Mouse (Mus musculus) intestine, embryonic 15.5 days (tissue): ENCODE data around the gene Tagap1. TPM values are rescaled to one million over a fixed set of nuclear protein-coding genes. Genes with fewer than 3 reads are reported as not detected.
"Not testable (repeated sequence)": the region's sequence is repeated elsewhere in the genome, so short reads cannot be mapped to it uniquely, and the experiment has no call there.

Experiments used
- ATAC-seq: fragments of 200-750 bp; cut with Nextera tagmentation; 2 replicates; pipeline ENCODE4 v1.8.0; 2017; ENCODE audit warnings: moderate TSS enrichment, moderate library complexity
- H3K27ac ChIP-seq: fragments of 300-500 bp; sonication (generic); 2 replicates; pipeline ENCODE4 v1.5.1; 2015; ENCODE audit warnings: mild to moderate bottlenecking, inconsistent platforms
- H3K27me3 ChIP-seq: fragments of 300-500 bp; sonication (generic); replicated peaks from 2 replicates; pipeline ENCODE4 v1.6.1; 2015; ENCODE audit warnings: inconsistent platforms
- H3K36me3 ChIP-seq: fragments of 300-500 bp; sonication (generic); 2 replicates; pipeline ENCODE4 v1.6.1; 2015; ENCODE audit warnings: inconsistent platforms
- H3K4me1 ChIP-seq: fragments of 300-500 bp; sonication (generic); replicated peaks from 2 replicates; pipeline ENCODE4 v1.6.1; 2015; ENCODE audit warnings: inconsistent platforms
- H3K4me2 ChIP-seq: fragments of 300-500 bp; sonication (generic); replicated peaks from 2 replicates; pipeline ENCODE4 v1.6.1; 2015; ENCODE audit warnings: mild to moderate bottlenecking, inconsistent platforms
- H3K4me3 ChIP-seq: fragments of 300-500 bp; sonication (generic); replicated peaks from 2 replicates; pipeline ENCODE4 v1.5.1; 2015; ENCODE audit warnings: inconsistent platforms
- H3K9ac ChIP-seq: fragments of 300-500 bp; sonication (generic); 2 replicates; pipeline ENCODE4 v1.6.1; 2015; ENCODE audit warnings: inconsistent platforms
- H3K9me3 ChIP-seq: fragments of 300-500 bp; sonication (generic); 2 replicates; pipeline ENCODE4 v1.6.1; 2016; ENCODE audit warnings: inconsistent platforms
- WGBS: fragments of 180-500 bp; shearing (Covaris S2); methylation state at CpG from one replicate; pipeline ENCODE4 v1.1.7; 2015; 5-methylcytosine and 5-hydroxymethylcytosine counted together
- polyA plus RNA-seq: library from polyadenylated mRNA; unstranded; fragments of >200 nt; fragmentation: Nextera tagmentation; extraction: Ambion mirVana; gene quantifications from 2 replicates; pipeline ENCODE4 v1.2.1, GENCODE M21; 2015

The Tagap1 gene
- polyA plus RNA-seq, 1 experiment from 2014 or later = 46.3 TPM

DNA sequence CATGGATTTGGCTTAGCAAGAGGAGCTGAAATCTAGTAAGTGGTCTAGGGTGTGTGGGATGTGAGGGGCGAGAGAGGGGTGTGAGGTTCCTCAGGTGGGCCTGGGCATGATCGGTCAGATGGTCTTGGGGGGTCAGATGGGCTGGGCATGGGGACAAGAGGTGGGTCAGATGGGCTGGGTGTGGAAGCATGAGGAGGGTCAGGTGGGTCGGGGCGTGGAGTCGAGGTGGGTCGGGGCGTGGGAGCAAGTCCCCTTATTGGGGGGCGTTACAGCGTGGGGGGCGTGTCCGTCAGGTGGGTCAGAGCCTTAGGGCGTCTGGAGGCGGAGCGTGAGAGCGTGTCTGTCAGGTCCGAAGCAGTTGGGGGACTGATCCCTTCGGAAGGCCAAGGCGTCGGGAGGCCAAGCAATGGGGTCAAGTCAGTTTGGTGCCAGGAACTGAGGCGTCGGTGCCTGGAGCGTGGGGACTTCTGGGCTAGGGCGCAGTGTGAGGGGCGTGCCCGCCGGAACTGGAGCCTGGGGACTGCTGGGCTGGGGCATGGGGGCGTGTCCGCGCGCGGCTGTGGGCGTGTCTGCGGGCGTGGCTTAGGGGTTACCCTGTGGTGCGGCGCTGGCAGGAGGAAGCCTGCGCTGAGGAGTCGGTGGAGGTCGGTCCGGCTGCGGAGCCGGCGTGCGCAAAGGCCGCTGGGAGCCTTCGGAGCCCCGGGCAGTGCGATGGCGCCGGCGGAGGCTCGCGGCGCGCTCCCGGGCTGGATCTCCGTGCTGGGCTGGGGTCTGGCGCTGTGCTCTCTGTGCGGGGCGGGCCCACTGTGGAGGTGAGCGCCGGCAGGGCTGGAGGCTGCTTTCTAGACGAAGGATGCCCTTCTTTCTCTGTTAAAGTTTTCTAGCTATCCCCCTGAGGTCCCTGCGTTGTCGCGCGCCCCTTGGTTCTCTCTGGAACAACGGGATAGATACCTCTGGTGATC, 17.6 kb upstream of the Tagap1 start, which contains the start of gene Gm49721:
Gm49721 (plus strand) TSS at position 618 of the 962 bp plus-strand sequence.
- H3K9me3 ChIP-seq, H3K27me3 ChIP-seq, H3K36me3 ChIP-seq, H3K4me1 ChIP-seq: not testable (repeated sequence)
- 1% methylated on average over 43 of the region's 68 CpGs for WGBS
- H3K4me2 ChIP-seq = peak within 1 kb of the TSS; percentile 57
- ATAC-seq = peak; percentile 99
- peak within 1 kb of the TSS; percentile 54 for H3K4me3 ChIP-seq
- peak within 1 kb of the TSS; percentile 62 for H3K9ac ChIP-seq
- H3K27ac ChIP-seq = 0 out of 2 replicates have a peak within 1 kb of the TSS, but pooled peaks have one; percentile 36

DNA sequence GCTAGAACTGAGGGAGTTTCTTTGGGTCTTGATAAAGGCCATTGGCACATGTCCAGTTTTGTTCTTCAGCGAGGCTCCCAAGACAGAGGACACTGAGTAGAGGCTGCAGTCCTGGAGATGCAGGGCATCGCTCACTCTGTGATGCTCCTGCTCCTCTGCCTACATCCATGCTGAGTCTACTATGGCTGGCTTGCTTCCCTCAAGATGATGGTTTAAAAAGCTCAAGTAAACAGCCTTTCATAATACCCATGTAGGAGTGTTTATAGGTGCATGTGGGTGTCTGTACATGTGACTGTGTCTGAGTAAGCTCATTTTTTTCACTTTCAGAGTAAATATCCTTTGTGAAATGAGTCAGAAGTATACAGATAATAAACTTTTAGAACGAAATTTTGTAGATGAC, 14.0 kb upstream of the Tagap1 start:
- H3K4me1 ChIP-seq, H3K4me2 ChIP-seq, H3K4me3 ChIP-seq, H3K9me3 ChIP-seq, H3K9ac ChIP-seq, H3K27me3 ChIP-seq, H3K27ac ChIP-seq, ATAC-seq, H3K36me3 ChIP-seq: not testable (repeated sequence)
- 55% methylated on average over 3 of the region's 3 CpGs for WGBS

DNA sequence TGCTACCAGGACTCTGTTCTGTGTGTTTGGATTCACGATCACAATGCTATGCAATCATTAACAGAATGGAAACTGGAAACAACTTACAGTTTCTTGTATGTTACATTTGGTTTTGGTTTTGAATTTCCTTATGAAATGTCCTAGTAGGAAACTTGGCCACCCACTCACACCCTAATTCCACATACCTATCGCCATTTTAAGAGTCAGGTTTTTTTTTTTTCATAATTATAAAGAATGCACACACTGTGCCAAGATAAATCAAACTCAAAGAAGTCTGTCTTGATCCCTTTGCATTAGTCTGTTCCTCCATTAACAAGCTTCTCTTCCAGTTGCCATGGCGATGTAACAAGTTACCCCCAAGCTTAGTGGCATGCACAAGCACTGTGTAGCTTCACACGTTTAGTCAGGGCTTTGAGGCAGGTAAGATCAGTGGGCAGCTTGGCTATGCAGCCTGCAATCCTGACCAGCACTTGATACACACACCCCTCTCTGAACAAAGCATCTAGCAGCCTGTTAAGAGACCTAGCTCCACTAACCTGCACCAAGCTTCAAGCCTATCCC, 12.0 kb upstream of the Tagap1 start:
- not testable (repeated sequence) for H3K27ac ChIP-seq, ATAC-seq, H3K4me1 ChIP-seq, H3K9ac ChIP-seq, H3K36me3 ChIP-seq, H3K27me3 ChIP-seq, H3K4me3 ChIP-seq, H3K4me2 ChIP-seq, H3K9me3 ChIP-seq
- 67% methylated on average over 4 of the region's 4 CpGs for WGBS

DNA sequence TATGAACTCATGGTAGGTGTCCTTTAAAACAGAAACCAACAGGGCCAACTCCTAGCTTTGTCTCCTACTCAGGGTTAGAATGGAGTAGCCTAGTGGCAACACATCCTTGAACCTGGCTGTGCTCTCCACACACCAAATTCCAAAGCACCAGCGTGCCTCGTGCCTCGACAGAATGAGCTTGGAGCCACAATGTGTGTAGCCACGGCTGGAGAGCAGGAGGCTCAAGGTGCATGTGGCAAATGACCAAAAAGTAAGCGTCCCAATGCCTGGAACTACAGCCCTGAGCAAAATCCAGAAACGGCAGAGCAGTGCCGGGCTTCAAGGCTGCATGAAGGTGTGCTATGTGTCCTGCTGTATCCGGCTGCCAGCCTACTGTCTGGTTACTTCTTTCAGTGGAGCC, 10.3 kb upstream of the Tagap1 start:
- not testable (repeated sequence) for H3K27me3 ChIP-seq

DNA sequence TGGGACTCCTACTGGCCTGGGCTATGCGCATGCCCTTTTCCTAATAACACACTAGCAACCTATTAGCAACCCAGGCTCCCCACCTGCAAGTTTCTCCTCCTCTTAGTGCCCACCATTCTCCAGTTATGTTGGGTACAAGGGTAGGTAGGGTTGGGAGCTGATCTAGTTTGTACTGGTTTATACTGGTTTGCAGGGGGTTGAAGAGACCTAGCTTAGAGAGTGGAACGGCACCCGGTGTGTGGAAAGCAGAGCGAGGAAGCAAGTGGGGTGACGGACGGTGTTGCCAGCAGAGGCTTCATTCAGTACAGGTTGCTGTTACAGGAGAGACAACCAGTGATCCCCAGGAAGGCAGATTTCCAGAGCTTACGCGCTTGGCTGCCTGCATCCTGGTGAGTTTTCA, 9.4 kb upstream of the Tagap1 start, which contains the start of gene Rnaset2b:
Rnaset2b (plus strand) TSS at position 301 of the 400 bp plus-strand sequence.
- ATAC-seq, H3K9me3 ChIP-seq: not testable (repeated sequence)

More for the DNA sequence above, 10.3 kb upstream of the Tagap1 start:
- not testable (repeated sequence) for H3K9me3 ChIP-seq, H3K9ac ChIP-seq, H3K4me2 ChIP-seq, H3K27ac ChIP-seq, H3K4me3 ChIP-seq, H3K4me1 ChIP-seq, ATAC-seq, H3K36me3 ChIP-seq
- 78% methylated on average over 8 of the region's 8 CpGs for WGBS

DNA sequence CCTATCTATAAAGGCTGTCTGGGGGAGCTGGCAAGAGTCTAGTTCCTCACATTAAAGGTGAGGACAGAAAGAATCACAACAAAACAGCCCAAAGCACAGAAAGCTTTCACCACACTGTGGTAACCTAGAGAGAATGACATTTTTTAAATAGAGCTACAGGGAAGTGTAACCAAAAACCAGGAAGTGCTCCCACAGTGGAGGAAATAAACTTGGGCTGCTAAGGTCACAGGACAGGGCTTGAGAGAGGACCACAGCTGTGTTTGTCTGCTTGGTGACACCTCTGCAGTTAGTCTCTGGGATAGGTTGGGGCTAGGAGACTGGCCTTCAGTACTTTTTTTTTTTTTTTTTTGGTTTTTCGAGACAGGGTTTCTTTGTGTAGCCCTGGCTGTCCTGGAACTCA, 6.7 kb upstream of the Tagap1 start:
- WGBS = 0% methylated on average over 1 of the region's 1 CpGs
- H3K9ac ChIP-seq, H3K4me2 ChIP-seq, H3K4me3 ChIP-seq, ATAC-seq, H3K27me3 ChIP-seq, H3K36me3 ChIP-seq, H3K27ac ChIP-seq, H3K9me3 ChIP-seq, H3K4me1 ChIP-seq: not testable (repeated sequence)

More for the DNA sequence above, 9.4 kb upstream of the Tagap1 start, which contains the start of gene Rnaset2b:
- 86% methylated on average over 1 of the region's 8 CpGs for WGBS
- H3K27ac ChIP-seq, H3K4me3 ChIP-seq, H3K36me3 ChIP-seq, H3K4me2 ChIP-seq, H3K9ac ChIP-seq, H3K4me1 ChIP-seq, H3K27me3 ChIP-seq: not testable (repeated sequence)

DNA sequence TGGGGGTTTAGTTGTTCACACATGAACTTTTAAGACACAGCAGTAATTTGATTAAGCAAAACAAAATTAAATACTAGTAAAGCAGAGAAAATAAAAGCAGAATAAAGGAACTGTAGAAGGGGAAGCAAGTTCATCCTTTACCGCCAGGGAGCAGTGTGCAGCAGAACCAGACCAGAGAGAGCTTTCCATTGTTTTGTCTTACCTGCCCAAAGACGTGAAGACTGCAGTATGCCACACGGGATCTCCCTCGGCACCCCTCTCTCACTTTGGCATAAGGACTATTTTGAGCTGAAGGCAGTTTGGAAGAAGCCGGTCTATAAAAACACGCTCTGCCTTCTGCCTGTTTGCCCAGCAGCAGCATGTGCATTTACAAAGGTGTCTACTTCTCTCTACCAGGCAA, 4.4 kb upstream of the Tagap1 start:
- H3K9me3 ChIP-seq, H3K27ac ChIP-seq, H3K4me1 ChIP-seq, H3K4me3 ChIP-seq, H3K36me3 ChIP-seq, H3K4me2 ChIP-seq, H3K27me3 ChIP-seq, H3K9ac ChIP-seq, ATAC-seq: not testable (repeated sequence)
- 17% methylated on average over 6 of the region's 6 CpGs for WGBS

DNA sequence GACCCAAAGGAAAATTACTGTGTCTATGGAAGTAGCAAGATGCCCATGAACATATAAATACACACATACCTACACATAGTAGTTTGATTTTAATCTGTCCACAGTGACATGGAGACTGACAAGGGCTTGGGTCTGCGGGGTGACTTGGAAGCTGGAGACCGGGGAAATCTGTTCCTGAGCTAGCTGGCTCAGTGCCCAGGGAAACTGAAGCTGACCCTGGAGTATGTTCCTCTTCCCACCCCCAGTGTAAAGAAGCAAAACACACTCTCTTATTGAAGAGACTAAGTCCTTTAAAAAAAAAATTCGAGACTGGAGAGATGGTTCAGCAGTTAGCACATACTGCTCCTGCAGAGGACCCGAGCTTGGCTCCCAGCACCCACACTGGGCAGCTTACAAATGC, 2.0 kb upstream of the Tagap1 start:
- not testable (repeated sequence) for ATAC-seq, H3K27me3 ChIP-seq, H3K4me3 ChIP-seq, H3K36me3 ChIP-seq, H3K9ac ChIP-seq, H3K27ac ChIP-seq, H3K9me3 ChIP-seq, H3K4me2 ChIP-seq, H3K4me1 ChIP-seq
- 56% methylated on average over 4 of the region's 4 CpGs for WGBS

DNA sequence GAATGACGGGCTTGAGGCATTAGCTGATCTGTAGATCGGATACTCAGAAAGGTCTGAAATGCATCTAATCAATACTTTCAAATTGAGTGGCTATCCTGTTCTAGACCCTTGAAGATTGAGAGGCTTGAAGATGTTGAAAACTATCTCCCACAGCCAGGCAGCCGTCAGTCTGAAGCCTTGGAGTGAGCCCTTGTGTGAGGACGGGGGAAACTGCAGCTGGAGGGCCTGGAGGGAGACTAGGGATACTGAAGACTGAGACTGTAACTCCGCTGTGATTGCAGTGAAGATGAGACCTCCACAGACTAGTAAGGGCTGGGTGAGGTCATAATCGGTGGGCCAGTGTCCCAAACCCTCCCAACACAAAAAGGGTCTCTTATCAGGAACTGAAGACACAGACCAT, 1.4 kb upstream of the Tagap1 start:
- not testable (repeated sequence) for H3K36me3 ChIP-seq, H3K9me3 ChIP-seq, H3K4me1 ChIP-seq, H3K27ac ChIP-seq, H3K4me3 ChIP-seq, ATAC-seq, H3K9ac ChIP-seq, H3K4me2 ChIP-seq, H3K27me3 ChIP-seq
- 75% methylated on average over 4 of the region's 6 CpGs for WGBS

DNA sequence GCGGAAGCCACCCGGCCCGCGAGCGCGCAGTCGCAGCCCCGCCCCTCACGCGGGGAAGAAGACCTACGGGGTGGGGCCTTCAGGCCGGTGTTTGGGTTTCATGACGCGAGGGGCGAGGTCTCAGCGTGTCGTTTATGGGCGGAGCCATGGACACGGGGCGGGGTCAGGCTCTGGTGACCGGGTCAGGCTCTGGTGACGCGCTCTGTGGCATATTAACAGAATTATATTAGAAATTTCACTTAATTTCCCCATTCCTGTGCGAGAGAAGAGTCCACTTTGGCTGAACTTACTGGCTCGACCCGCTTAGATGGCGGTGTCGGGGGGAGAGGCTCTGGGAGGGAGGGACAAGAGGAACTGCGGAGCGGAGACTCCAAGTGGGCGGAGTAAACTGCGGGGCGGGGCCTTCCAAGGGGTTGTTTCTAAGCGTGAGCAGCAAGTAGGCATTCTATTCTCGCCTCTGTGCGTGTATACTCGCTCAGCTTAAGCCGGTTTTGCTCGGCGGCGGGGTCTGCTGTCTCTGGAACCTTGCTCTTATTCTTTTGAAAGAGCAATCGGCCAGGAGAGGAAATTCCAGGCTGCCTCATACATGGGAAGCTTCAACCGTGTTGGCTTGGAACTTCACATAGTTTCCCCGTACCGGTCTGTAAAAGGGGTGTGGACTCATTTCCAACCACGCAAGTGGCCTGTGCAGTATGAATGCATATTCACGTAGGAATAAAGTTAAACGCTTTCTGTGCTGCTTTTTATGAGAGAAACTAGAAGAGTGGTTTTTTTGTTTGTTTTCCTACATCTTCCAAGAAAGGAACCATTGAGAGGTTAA, 435 bp upstream of the Tagap1 start:
- H3K4me2 ChIP-seq = peak overlapping the region; percentile 54

DNA sequence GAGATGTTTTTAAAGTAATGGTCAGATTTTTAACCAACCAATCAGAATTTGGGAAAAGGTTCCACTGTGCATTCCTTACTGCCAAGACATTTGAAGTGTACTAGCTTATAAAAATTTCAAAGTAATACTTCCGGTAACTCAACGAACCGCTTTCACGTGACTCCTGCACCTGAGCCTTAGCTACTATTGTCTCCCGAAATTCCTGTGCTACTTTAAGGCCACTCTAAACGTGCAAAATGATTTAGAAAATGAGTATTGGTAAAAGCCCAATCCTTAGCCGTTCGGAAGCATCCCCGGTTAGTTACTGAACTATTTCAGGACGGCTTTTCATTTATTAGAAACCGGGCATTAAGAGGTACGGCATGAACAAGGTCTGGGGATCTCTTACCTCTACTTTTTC, 607 bp downstream of the Tagap1 start:
- Histone ChIP-seq H3K4me2 (peak overlapping the region; percentile 42), H3K4me3 (peak overlapping the region; percentile 49)
- not testable (repeated sequence) for H3K27me3 ChIP-seq, H3K27ac ChIP-seq, ATAC-seq, H3K9me3 ChIP-seq, H3K36me3 ChIP-seq, H3K4me1 ChIP-seq, H3K9ac ChIP-seq
- under 1% methylated on average over 12 of the region's 12 CpGs for WGBS

More for the DNA sequence above, 435 bp upstream of the Tagap1 start:
- ATAC-seq = peak; percentile 97
- H3K9ac ChIP-seq, H3K4me1 ChIP-seq, H3K27ac ChIP-seq, H3K36me3 ChIP-seq, H3K27me3 ChIP-seq, H3K9me3 ChIP-seq: not testable (repeated sequence)
- peak overlapping the region; percentile 27; the same call in 1 of the 2 replicates for H3K4me3 ChIP-seq
- under 1% methylated on average over 19 of the region's 48 CpGs for WGBS
